Mouse (Mus musculus) forebrain, embryonic 14.5 days (tissue): ENCODE data around the gene Prkci. TPM values are rescaled to one million over a fixed set of nuclear protein-coding genes. Genes with fewer than 3 reads are reported as not detected.

ENCODE experiments used
- ATAC-seq: fragments of 200-750 bp; cut with Nextera tagmentation; 2 replicates; pipeline ENCODE4 v1.8.0; 2017; ENCODE audit warnings: mild to moderate bottlenecking, moderate library complexity
- DNase-seq: peaks from one replicate; pipeline ENCODE4 v3.0.0-alpha.2; 2015; ENCODE audit warnings: low spot score
- H3K27ac ChIP-seq: fragments of 300-500 bp; sonication (generic); 2 replicates; pipeline ENCODE4 v1.5.1; 2014; ENCODE audit warnings: low read depth, mild to moderate bottlenecking, control low read depth, low read length, moderate library complexity
- H3K27me3 ChIP-seq: fragments of 300-500 bp; sonication (generic); replicated peaks from 2 replicates; pipeline ENCODE4 v1.6.1; 2014; ENCODE audit warnings: low read length, control low read depth, mixed read lengths; ENCODE audit not compliant: control insufficient read depth, insufficient read depth
- H3K36me3 ChIP-seq: fragments of 300-500 bp; sonication (generic); 2 replicates; pipeline ENCODE4 v1.6.1; 2014; ENCODE audit warnings: low read length, control low read depth; ENCODE audit not compliant: control insufficient read depth, insufficient read depth
- H3K4me1 ChIP-seq: fragments of 300-500 bp; sonication (generic); 2 replicates; pipeline ENCODE4 v1.6.1; 2014; ENCODE audit warnings: antibody characterized with exemption, low read length, control low read depth; ENCODE audit not compliant: control insufficient read depth, insufficient read depth
- H3K4me2 ChIP-seq: fragments of 300-500 bp; sonication (generic); 2 replicates; pipeline ENCODE4 v1.6.1; 2014; ENCODE audit warnings: mild to moderate bottlenecking, control low read depth, low read length
- H3K4me3 ChIP-seq: fragments of 300-500 bp; sonication (generic); 2 replicates; pipeline ENCODE4 v1.5.1; 2014; ENCODE audit warnings: low read depth, low read length, control low read depth
- H3K9ac ChIP-seq: fragments of 300-500 bp; sonication (generic); 2 replicates; pipeline ENCODE4 v1.6.1; 2014; ENCODE audit warnings: mild to moderate bottlenecking, low read length, control low read depth, moderate library complexity
- H3K9me3 ChIP-seq: fragments of 300-500 bp; sonication (generic); replicated peaks from 2 replicates; pipeline ENCODE4 v1.6.1; 2016; ENCODE audit warnings: low read length, control low read depth, mixed read lengths; ENCODE audit not compliant: control insufficient read depth
- WGBS: fragments of 180-500 bp; shearing (Covaris S2); extraction: QIAGEN DNeasy Blood & Tissue Kit; methylation state at CpG from one replicate; pipeline ENCODE4 v1.1.7; 2014; 5-methylcytosine and 5-hydroxymethylcytosine counted together
- polyA plus RNA-seq: library from polyadenylated mRNA; unstranded; fragments of >200 nt; fragmentation: Nextera tagmentation; extraction: Ambion mirVana; gene quantifications from 2 replicates; pipeline ENCODE4 v1.2.1, GENCODE M21; 2014

Prkci gene
- polyA plus RNA-seq, 1 experiment from 2014 or later = 24.8 TPM

GRCm38 (mm10) chr3:30992161-30992560 is 3.4 kb upstream of the Prkci start:
- Histone ChIP-seq H3K27me3 (no peaks in the 10 kb centered on the region), H3K4me1 (peaks cover 9% of the 10 kb centered on the region), H3K4me2 (no peak overlapping the region), H3K4me3 (no peak overlapping the region), H3K9me3 (no peaks in the 10 kb centered on the region), H3K27ac (no peak overlapping the region), H3K36me3 (no peaks in the 10 kb centered on the region), H3K9ac (no peak overlapping the region)
- 81% methylated on average over 7 of the region's 7 CpGs for WGBS
- DNase-seq = no peak
- ATAC-seq = no peak

- Histone ChIP-seq H3K4me2 (no peak overlapping the region), H3K27ac (no peak overlapping the region), H3K9me3 (no peaks in the 10 kb centered on the region), H3K36me3 (no peaks in the 10 kb centered on the region), H3K4me3 (no peak overlapping the region), H3K4me1 (peaks cover 11% of the 10 kb centered on the region), H3K9ac (no peak overlapping the region), H3K27me3 (no peaks in the 10 kb centered on the region)
- no peak for DNase-seq
- ATAC-seq = no peak
Measured at GRCm38 (mm10) chr3:30993066-30993573, 2.4 kb upstream of the Prkci start.

DNA sequence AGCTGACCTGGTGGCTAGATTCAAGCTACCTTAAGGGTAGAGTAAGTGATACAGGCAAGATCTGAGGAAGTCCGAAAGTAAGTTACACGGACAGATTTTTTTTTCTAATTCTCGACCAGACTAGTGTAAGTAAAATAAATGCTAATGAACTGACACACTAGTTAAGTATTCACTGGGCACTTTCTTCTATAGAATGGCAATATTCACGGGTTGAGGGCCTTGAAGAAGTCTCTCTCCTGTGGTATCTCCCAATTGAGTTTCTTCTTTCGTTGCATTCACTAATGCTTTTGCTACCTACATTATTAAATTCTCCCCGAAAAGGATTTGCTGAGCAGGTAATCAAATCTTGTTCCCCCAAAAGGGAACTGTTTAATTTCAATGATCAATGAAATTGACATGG is 688 bp upstream of the Prkci start:
- 22% methylated on average over 6 of the region's 6 CpGs for whole genome bisulfite sequencing
- H3K27ac ChIP-seq = no peak overlapping the region
- H3K9ac ChIP-seq = peak overlapping the region; percentile 55
- DNase-seq (no peak), ATAC-seq (no peak)
- peaks cover 11% of the 10 kb centered on the region for H3K4me1 ChIP-seq
- H3K4me2 ChIP-seq = peak overlapping the region; percentile 68
- H3K36me3 ChIP-seq = no peaks in the 10 kb centered on the region
- H3K27me3 ChIP-seq = no peaks in the 10 kb centered on the region
- no peaks in the 10 kb centered on the region for H3K9me3 ChIP-seq
- H3K4me3 ChIP-seq = peak overlapping the region; percentile 84

DNA sequence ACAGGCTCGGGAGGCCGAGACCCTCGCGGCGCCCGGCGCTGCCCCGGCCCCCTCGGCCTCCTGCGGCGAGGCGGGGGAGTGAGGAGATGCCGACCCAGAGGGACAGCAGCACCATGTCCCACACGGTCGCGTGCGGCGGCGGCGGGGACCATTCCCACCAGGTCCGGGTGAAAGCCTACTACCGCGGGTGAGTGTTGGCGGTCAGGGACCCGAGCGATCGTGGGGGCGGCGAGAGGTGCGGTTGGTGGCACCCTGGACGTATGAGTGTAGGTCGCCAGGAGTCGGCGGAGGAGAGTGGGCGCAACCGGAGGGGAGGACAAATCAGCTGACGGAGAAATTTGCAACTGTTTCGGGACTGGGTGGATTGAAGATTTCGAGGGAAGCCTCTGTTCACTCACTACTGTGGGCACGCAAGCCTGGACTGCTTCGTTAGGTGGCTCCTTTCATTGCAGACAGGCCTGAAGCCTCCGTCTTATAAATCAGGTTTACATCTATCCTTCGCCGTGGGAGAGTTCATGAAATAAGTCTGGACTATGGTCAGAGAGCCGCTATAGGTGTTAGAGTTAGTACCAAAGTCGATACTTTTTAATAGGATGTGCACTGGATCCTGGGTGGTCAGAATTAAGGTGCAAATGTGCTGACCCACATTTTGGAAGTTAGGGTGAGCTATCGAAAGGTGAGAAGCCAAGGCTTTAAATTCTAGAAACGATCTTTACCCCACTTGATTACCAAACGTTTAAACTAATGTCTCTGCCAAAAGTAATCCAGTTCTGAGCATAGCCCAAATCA is 546 bp downstream of the Prkci start:
- DNase-seq (peak; percentile 51), ATAC-seq (peak; percentile 69)
- Histone ChIP-seq H3K36me3 (no peaks in the 10 kb centered on the region), H3K27me3 (no peaks in the 10 kb centered on the region), H3K4me3 (peak overlapping the region; percentile 84), H3K9me3 (no peaks in the 10 kb centered on the region), H3K9ac (peak overlapping the region; percentile 80), H3K4me2 (peak overlapping the region; percentile 68), H3K27ac (peak overlapping the region; percentile 61; the same call in 1 of the 2 replicates), H3K4me1 (peaks cover 11% of the 10 kb centered on the region)
- under 1% methylated on average over 45 of the region's 49 CpGs for WGBS

GRCm38 (mm10) chr3:30996688-30997014 is 1.1 kb downstream of the Prkci start:
- Histone ChIP-seq H3K27me3 (no peaks in the 10 kb centered on the region), H3K4me3 (peak overlapping the region; percentile 84), H3K36me3 (no peaks in the 10 kb centered on the region), H3K27ac (no peak overlapping the region), H3K4me2 (peak overlapping the region; percentile 68), H3K9me3 (no peaks in the 10 kb centered on the region), H3K9ac (peak overlapping the region; percentile 80), H3K4me1 (peaks cover 11% of the 10 kb centered on the region)
- DNase-seq = no peak
- ATAC-seq = no peak
- 2% methylated on average over 4 of the region's 4 CpGs for WGBS

DNA sequence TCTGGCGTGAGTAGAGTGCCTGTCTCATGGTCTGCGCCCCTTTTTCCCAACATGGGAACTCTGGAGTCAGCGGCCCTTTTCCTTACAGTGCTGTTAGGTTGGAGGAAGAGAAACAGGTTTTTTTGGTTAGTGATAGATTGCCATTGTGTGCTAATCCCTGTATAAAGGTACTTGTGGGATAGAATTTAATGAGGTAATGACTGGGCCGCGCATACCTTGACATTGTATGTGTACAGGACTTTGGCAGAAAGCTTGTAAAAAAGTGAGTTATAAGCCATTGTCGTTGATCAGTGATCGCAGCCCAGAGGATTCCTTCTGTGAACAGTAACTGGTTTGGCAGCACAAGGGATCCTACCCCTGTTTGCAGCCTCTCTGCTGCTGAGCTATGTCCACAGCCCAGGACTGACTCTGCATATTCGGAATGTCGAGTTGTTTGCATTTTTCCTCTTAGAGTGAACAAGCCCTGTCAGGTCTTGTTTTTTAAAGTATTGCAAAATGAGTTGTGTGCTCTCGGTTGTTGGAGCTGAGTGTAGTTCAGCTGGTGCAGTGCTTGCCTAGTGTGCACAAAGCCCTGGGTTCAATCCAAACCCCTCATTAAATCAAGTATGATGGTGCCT is 4.0 kb downstream of the Prkci start:
- no peaks in the 10 kb centered on the region for H3K9me3 ChIP-seq
- H3K9ac ChIP-seq = no peak overlapping the region
- H3K27me3 ChIP-seq = no peaks in the 10 kb centered on the region
- peaks cover 11% of the 10 kb centered on the region for H3K4me1 ChIP-seq
- H3K4me2 ChIP-seq = no peak overlapping the region
- no peak overlapping the region for H3K4me3 ChIP-seq
- ATAC-seq (no peak), DNase-seq (no peak)
- 57% methylated on average over 10 of the region's 10 CpGs for WGBS
- no peaks in the 10 kb centered on the region for H3K36me3 ChIP-seq
- no peak overlapping the region for H3K27ac ChIP-seq

DNA sequence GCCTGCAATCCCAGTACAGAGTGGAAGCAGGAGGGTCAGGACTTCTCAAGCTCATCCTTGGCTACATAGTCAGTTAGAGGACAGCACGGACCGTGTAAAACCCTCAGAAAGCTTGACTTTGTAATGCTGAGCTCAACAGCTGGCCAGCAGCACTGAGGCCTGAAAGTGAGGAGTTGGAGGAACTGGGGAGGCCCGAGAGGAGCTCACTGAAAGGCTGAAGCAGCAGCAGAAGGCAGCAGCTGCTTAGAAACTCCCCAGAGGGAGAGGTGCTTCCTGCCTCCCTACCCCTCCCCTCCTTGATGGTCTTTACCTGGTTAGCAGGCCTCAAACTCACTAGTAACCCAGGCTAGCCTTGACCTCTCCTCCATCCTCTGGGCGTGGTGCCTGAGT is 4.5 kb downstream of the Prkci start:
- Histone ChIP-seq H3K36me3 (no peaks in the 10 kb centered on the region), H3K27ac (no peak overlapping the region), H3K27me3 (no peaks in the 10 kb centered on the region), H3K4me2 (no peak overlapping the region), H3K9ac (no peak overlapping the region), H3K4me1 (peaks cover 11% of the 10 kb centered on the region), H3K9me3 (no peaks in the 10 kb centered on the region), H3K4me3 (no peak overlapping the region)
- ATAC-seq = no peak
- 44% methylated on average over 4 of the region's 4 CpGs for WGBS
- DNase-seq = no peak

- Histone ChIP-seq H3K4me3 (no peak overlapping the region), H3K36me3 (no peaks in the 10 kb centered on the region), H3K27ac (no peak overlapping the region), H3K9me3 (no peaks in the 10 kb centered on the region), H3K27me3 (no peaks in the 10 kb centered on the region), H3K9ac (no peak overlapping the region), H3K4me2 (no peak overlapping the region), H3K4me1 (peaks cover 11% of the 10 kb centered on the region)
- DNase-seq = no peak
- no peak for ATAC-seq
- 55% methylated on average over 3 of the region's 3 CpGs for WGBS
Measured at GRCm38 (mm10) chr3:31001048-31001676, 5.6 kb downstream of the Prkci start.
